Mouse (Mus musculus) T-helper 2 cell (primary cell): ENCODE results near the gene Parp14.
"Not testable (repeated sequence)": the region's sequence is repeated elsewhere in the genome, so short reads cannot be mapped to it uniquely, and the experiment has no call there.

Source experiments
- in situ Hi-C: fragments of 300-600 bp; cut with MboI, MseI; formaldehyde crosslinking; loops from one replicate; pipeline ENCODE4 v1.15.1; 2025; ENCODE audit warnings: high pct_unique_total_duplicates

Parp14 gene

DNA sequence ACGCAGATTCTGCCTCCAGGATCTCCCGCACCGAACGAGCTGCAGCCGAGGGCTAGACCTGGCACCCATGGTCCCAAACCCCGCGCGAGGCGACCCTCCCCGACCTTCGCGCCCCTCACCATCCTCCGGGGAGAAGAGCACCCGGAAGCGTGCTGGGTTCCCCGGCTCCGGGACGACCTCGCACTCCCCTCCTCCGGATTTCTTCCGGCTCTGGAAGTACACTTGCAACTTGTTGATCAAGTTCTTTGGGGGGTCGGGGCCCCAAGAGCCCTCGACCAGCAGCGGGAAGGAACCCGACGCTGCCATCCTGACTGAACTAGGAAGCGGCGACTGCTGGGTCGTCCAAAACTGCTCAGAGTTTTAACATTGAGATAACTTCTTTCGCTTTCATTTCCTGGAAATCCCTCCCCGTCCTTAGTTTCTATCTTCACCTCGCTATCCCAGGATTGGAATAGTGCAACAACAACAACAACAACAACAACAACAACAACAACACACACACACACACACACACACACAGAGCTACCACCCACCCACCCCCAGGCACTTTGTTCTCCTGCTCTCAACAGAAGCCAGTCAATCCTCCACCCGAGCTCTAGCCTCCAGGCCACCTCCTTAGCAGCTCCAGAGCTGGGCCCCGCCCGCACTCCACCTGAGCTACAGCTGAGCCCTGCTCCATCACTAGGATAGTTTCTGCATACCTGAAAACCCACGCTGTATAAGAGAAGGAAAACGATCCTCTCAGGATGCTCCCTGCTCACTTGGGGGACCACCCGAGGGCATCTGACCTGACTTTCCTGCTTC lies at the start of gene Parp14:
Parp14 (minus strand) TSS at position 497 of the 804 bp plus-strand sequence.
- in situ Hi-C loops: loop anchor here (10.0 kb wide), 1 partner anchor 64 kb away; the partner anchor contains the start of genes Dtx3l and Parp9

DNA sequence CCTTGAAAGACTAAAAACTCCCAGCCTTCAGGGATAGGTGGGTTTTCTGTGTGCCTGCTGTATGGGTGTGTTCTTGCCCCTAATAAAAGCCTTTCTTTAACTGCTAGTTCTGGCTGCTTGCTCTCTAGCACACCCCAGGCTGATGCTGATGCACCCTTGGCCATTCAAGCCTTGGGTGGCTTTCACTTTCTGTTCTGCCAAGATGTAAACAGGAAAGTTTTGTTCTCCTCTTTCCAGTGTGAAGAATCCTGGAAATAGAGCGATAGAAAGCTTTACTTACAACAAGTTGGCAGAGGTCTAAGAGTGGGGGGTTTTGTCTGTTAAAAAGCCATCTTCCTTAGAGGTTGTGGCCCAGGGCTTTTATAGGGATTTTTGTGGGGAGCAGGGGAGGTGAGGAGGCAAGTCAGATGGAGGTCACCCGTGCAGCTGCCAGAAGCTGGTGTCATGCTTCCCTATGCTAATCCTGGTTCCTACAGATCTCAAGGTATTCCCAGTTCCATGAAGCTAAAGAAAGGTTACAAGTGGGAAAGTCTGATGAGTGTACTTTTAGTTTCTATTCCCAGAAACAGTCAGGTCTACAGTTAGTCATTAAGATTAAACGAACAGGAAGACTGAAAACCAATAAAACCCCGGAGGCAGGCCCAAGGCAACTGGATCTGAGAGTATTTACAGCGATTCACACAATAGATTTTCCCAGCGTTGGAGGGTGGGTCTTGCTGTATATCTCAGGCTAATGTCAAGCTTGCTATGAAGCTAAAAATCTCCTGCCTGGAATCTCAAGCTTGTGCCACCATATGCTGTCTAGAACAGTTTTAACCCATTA lies 47.6 kb upstream of the Parp14 start:
- in situ Hi-C loops: no loop called here

DNA sequence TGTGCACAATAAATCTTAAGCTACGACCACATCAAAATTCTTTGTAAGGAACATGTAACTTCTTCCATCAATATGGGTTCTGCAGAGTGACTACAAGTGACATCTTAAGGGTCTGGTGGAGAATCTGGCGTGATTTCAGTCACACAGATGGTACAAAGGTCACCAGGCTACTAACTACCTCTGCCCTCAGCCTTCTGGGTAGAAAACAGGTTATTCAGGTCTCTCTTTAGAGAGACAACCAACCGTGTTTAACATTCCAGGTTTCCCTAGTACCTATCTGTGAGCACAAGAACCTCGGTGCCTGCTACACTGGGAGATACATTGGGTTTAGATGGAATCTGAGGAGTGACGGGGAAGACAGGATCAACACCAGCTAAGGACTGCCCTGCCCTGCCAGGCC lies 43.0 kb upstream of the Parp14 start:
- in situ Hi-C loops: no loop called here

DNA sequence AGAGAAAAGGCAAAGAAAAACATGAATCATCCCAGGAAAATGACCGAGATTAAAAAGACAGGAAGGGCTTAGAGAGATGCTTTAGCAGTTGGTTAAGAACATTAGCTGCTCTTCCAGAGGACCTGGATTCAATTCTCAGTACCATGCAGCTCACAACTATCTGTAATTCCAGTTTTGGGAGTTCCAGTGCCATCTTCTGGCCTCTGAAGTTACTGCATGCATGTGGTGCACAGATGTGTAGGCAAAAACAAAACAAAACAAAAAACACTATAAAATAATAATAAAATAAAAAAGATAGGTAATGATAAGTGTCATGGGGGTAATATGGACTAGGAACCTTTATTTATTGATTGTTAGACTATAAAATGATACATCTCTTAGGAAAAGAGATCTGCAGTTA lies 42.2 kb upstream of the Parp14 start:
- in situ Hi-C loops: no loop called here

DNA sequence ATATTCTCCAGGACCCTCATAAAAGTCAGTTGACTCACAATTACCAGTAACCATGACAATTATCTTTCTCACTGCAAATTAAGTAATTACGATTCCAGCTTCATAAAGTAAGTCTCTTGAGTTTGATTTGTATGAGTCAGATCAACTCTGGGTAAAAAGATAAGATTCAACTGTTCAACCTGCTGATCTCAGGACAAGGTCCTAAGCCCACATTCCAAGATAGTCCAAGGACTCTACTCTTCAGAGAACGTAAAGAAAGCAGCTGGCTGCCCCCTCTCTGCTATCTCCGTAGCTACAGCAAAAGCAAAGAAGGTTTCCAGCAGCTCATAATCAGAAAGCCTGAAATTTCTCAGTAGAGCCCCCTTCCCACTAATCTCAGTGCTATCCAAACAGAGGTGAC lies 40.1 kb upstream of the Parp14 start:
- in situ Hi-C loops: no loop called here

DNA sequence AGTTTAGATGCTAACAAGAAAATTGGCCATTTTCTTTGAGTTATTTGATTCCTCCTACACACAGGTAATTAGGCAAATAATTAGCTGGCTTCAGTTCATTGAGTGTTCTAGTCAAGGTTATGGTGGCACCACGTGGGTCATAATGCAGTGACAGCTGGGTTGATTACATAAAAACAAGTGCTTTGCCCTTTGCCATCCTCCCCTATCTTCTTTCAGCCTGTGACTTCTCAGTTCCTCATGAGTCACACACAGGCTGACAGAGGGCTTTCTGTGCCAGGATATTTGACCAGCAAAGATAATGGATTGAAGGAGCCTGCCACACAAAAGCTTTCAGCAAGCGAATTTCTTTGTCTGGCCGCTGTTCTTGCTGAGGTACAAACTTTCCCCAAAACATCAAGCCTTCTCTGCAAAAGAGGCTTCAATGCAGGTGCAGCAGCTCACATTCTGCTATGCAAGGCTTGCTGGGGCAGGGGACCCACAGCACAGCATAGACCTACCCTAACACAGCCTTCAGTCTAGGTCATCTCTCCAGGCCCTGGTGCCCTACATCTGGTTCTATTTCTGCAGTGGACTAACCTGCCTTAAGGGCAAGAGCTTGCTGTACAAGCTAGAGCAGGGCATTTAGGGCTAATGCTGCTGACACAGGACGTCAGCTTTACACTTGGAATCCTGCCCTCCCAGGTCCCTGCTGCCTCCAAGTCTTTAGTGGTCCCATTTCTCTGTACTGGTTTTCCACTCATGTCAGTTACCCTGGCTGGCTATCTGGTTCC lies 36.3 kb upstream of the Parp14 start:
- in situ Hi-C loops: loop anchor here (5.0 kb wide), 1 partner anchor 65 kb away; no protein-coding TSS in a partner anchor

DNA sequence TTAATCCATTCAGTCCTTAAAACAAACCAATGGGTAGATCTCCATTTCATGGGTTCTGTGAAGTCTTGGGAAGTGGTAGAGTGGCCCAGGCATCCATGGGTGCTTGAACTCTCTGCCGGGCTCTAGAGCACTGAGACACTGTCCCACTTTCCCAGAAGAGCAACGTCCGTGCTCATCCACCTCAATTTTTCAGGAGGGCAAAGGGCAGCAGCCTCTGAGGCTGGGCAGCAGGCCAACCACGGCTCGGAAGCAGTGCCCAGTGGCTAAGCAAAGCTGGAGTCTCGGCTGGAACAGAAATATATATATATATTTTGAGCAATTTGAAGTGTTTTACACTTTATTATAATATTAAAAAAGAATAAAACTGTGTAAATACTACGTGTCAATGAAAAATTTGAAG lies 35.5 kb upstream of the Parp14 start:
- in situ Hi-C loops: loop anchor here (5.0 kb wide), 1 partner anchor 65 kb away; no protein-coding TSS in a partner anchor

DNA sequence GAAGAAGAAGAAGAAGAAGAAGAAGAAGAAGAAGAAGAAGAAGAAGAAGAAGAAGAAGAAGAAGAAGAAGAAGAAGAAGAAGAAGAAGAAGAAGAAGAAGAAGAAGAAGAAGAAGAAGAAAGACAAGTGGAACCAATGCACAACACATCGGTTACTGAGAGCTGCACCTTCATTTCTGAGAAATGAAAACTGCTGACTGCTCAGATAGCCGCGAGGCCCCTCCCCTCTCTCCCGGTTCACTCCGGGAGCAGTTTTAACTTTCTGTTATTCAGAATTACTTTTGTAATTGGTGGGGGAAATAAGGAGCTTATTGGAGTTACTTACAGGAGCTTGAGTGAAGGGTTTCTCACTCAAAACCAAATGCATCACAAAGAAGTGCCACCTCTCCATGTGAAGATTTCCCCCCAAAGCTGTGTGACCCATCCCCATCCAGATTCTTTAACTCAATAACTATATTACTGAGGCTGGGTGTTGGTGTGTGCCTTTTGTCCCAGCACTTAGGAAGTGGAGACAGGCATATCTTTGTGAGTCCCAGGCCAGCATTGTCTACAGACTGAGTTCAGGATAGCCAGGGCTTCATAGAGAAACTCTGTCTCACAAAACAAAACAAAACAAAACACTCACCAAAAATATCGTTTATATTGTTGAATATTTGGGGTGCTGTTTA lies 34.6 kb upstream of the Parp14 start:
- in situ Hi-C loops: loop anchor here (5.0 kb wide), 1 partner anchor 64 kb away; no protein-coding TSS in a partner anchor

DNA sequence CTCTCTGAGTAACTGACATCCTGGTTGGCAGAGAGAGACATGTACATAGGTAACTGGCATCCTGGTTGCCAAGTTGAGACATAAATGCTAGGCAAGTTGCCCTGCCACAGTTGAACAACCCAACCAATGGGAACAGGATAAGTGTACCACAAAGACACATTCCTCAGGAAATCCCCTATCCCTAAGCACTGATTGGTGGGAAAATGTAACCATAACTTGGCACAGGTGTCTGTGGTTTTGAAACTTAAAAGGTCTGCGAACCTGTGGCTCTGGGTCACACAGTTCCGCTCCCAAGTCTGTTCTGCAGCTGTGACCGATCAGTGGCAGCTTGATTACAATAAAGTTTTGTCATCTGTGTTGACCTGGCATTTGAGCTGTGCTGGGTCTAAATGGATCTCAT lies 34.0 kb upstream of the Parp14 start:
- in situ Hi-C loops: loop anchor here (5.0 kb wide), 1 partner anchor 63 kb away; no protein-coding TSS in a partner anchor

DNA sequence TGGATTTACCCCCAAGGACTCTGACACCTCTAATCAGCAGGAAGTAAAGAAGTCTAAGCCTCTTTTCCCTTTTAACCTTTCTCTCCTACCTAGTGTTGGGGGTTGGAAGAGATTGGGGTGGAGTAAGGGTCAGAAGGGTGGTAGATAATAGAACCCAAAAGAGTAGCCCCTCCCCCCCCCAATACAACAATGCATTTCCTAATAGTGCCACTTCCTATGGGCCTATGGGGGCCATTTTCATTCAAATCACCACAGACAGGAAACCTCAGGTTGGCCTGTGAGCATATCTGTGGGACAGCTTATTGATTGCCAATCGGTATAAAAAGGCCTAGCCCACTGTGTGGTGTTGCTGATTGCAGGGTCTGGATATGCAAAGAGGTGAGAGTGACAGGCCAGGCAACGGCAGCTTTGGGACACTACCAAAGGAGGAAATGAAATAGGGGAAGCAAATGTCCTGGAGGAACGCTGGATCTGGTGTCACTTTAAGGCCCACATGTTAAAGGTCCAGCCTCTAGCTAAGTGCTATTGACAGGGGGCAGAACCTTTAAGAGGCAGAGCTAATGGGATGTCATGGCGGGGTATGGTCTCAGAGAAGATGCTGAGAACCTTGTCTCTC lies 32.9 kb upstream of the Parp14 start:
- in situ Hi-C loops: no loop called here

DNA sequence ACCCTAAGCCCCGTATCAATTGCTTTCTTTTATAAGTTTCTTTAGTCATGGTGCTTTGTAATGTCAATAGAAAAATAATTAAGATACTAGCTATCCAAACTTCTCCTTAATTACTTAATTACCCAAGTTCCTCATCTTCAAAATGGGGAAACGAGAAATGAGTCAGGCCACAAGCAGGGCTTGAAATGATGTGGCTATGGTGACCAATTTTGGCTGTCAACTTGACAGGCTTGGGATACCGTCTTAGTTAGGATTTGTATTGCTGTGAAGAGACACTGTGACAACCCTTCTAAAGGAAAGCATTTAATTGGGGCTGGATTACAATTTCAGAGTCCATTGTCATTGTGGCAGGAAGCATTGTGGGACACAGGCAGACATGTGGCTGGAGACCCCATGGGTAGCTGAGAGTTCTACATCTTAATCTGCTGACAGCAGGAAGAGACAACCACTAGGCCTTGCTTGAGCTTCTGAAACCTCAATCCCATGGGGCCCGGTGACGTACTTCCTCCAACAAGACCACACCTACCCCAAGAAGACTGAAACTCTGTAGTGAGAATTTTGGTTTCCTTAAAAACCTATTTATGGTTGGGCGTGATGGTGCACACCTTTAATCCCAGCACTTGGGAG lies 31.8 kb upstream of the Parp14 start:
- in situ Hi-C loops: no loop called here

DNA sequence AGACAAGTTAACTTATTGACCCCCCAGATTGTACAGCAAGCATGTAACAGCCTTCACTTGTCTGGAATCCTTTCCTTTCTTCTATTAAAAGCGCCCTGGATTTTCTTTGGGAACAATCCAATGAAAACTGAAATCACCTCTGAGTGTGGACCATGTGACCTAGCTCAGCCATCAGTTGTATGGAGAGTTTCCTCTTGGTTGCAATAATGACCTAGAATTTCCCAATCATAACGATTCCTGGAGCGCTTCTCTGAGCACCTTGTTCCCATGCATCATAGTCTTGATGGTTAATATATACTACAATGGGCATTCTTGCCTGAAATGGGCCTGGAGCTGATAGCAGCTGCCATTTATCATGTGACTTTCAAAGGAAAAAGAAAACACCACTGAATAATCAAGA lies 29.2 kb upstream of the Parp14 start:
- in situ Hi-C loops: no loop called here

DNA sequence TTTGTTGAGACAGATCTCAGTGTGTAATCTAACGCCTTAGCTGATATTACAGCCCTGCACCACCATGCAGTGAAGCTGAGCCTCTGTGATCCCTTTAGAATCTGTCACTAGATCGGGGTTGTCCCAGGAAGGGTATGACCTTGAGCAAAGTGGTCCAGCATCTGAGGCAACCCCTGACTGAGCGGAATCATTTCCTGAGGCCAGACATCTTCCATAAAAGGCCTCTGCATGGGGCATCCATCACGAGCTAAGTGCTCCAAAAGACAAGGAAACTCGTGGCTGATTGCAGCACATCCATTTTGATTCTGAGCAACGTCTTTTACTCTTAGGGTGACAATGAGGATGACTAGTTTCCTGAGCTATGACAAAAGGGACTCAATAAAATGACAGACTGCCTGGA lies 23.7 kb upstream of the Parp14 start:
- in situ Hi-C loops: no loop called here

DNA sequence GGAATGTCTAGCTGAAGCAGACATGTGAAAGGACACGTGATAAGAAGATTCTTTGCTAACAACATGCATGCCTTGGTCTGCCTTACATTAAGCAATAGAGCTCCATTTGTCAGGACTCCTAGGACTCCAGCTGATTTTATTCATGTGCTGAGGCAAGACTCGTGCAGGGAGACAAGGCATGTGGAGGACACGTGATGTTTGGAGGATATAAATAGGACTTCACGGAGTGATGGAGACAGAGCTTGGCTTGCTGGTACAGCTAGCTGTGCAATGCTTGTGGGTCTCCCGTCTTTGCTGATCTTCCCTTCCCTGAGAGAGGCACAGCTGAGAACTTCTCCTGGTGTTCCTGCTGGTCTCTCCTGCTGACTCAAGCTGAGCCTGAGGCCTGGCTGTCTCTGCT lies 20.3 kb upstream of the Parp14 start:
- in situ Hi-C loops: not testable (repeated sequence)

DNA sequence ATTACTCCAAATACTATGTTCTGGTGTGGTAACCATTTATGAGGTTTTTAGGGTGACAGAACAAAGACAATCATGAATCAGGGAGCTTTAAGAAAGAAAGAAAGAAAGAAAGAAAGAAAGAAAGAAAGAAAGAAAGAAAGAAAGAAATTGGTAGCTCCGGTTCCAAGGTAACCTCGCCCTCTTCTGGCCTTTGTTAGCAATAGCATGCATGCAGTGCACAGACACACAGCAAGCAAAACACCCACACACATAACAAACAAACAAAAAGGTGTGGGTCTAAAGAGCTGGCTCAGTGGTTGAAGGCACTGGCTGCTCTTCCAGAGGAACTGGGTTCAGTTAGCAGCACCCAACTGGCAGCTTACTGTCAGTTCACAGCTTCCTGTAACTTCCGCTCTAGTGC lies 19.3 kb upstream of the Parp14 start:
- in situ Hi-C loops: no loop called here

DNA sequence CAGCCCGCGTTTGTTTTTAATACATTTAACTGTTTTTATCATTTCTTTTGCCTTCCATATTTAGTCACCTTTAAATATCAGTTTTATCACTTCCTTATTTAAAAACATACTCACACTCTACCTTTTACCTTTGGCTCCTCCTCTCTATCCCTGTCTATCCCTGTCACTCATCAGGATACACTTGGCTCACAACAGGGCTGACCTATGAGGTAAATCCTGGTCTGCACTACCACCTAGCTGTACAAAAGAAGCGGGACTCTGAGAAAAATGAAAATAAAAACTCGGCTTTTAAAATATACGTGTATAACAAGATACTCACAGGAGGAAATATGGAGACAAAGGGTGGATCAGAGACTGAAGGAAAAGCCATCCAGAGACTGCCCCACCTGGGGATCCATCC lies 17.6 kb upstream of the Parp14 start:
- in situ Hi-C loops: no loop called here

DNA sequence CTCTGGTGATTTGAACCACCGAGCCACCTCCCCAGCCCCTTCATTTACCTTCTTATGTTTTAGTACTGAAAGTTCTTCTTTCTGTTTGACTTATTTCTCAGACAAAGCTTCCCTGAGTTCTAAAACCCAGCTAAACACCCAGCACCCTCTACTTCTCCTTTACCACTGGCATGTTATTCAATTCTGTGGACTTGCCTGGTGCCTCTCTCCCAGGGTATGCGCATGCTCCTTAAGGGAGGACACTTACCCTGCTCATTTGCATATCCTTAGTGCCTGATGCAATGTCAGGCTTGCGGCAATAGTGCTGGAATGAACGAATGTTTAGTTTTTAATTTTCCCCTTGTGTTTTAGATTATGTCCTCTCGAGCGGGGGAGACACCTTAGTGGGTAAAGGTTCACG lies 16.8 kb upstream of the Parp14 start:
- in situ Hi-C loops: no loop called here

DNA sequence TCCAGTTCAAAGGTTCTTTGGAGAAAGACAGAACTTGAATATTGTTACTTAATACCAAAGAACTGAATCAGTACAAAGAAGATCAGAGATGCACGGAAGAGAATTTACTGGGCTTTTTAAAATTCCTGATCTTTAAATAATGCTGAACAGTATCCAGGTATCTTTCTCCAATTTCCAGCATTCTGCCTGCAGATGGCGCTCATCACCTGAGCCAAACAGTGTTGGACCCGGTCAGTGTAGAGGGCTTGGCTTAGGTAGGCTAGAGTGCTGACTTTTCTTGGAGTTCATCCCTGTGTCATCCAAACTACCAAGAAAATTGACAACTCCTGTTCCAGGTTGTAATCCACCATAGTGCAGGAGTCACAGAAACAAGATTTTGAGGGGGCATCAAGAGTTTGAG lies 3.1 kb upstream of the Parp14 start:
- in situ Hi-C loops: loop anchor here (10.0 kb wide), 1 partner anchor 60 kb away; the partner anchor contains the start of genes Dtx3l and Parp9

DNA sequence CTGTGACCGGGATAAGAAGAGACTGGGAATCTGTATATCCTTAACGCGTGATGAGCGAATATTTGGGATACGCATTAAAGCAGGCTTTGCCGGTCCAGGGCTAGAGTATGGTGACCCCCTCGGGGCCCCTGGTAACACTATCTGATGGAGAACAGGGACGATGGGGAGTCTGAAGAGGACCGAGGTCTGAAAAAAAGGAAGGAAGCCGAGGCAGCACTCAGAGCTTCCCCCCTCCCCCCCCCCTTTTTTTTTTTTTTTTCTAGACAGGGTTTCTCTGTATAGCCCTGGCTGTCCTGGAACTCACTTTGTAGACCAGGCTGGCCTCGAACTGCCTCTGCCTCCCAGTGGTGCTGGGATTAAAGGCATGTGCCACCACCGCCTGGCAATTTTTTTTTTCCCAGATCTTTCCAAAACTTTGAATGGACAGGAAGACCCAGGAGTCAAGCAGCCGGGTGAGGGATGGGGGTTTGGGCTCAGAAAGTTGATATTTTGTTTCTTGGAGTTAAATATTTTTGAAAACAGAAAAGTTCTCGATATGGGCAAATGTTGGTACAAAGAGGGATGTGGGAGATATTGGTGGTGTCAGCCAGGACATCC lies 1.2 kb upstream of the Parp14 start:
- in situ Hi-C loops: loop anchor here (10.0 kb wide), 1 partner anchor 62 kb away; the partner anchor contains the start of genes Dtx3l and Parp9

DNA sequence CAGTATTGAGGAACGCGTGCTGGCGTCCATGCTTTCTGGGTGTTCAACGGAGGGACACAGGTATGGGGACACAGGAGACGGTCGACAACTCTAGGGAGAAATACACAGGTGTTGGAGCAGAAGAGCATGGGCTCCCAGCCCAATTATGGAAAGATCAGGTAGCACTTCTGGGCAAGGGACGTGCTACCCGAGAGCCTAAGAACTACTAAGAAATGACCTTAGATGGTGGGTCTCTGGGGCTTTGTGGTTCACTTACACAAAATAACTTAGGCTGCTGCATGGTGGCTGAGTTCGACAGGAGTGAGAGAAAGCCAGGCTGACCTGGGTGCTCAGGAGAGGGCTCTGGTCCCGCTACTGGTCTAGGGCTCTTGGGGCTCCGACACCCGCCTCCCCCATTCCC lies 554 bp upstream of the Parp14 start:
- in situ Hi-C loops: loop anchor here (10.0 kb wide), 1 partner anchor 63 kb away; the partner anchor contains the start of genes Dtx3l and Parp9
